Mouse (Mus musculus) kidney, postnatal 36 days (tissue): Measurements from ENCODE around the gene Cers6.

ENCODE experiments used
- DNase-seq, 2 experiments: peaks; one replicate each; pipeline ENCODE4 v3.0.0; 2021 to 2022; ENCODE audit warnings: mixed read lengths in 2 of 2

The Cers6 gene

DNA sequence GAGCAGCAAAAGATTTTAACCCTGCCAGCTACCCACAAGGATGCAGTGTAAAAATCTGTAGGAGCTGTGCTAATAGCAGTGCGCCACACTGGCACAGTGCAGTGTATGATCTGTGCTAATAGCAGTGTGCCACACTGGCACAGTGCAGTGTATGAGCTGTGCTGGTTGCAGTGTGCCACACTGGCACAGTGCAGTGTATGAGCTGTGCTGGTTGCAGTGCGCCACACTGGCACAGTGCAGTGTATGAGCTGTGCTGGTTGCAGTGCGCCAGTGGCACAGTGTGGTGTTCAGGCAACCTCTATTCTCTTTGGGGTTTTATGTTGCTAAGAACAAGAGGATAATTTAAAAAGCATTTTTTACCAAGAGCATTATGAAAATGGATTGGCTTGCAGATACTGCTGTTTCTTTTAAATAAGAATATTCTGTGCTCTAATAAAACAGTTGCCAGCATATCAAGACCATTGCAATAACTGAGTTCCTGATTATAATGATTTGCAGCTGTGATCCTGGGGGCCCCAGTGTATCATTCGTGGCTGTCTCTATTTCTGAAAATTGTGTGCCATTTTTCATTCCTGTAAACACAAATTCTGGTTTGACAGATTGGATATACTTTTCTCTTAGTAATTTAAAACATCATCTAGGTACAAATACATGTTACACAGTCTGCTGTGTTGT, 159.5 kb downstream of the Cers6 start:
- DNase-seq: no peak

DNA sequence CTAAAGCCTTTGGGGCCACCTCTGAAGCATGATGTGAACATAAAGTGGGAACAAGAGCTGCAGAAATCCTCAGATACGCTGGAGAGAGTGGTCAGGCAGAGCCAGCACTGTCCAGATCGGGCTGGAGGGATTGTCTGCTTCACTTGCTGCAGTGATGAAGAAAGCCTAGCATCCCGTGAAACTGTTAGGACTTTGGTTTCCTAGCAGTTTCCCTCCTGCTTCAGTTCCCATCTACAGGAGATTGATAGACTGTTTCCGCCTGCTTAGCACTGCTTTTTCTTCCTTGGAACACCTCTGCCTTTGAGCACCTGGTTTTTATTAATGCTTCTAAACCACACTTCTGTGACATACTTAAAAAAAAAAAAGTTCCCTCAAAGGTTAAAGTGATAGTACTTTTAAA, 160.3 kb downstream of the Cers6 start:
- DNase-seq: peak; percentile 12 to 22

DNA sequence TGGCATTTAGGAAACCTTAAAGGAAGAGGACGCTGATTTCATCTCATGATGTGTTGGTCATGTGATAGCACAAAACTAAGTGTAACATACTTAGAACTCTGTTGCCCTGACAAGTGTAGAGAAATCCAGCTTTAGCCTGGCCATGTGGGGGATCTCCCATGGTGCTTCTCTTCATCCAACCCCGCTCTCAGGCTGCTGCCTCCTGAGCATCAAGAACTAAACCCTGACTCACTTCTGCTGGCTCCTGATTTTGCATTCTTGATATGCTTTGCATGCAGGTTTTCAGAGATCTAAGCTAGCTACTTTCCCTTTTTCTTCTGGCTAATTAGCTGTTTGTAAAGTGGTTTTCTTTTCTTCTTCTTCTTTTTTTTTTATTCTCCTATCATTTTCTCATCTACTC, 163.6 kb downstream of the Cers6 start:
- no peak for DNase-seq

DNA sequence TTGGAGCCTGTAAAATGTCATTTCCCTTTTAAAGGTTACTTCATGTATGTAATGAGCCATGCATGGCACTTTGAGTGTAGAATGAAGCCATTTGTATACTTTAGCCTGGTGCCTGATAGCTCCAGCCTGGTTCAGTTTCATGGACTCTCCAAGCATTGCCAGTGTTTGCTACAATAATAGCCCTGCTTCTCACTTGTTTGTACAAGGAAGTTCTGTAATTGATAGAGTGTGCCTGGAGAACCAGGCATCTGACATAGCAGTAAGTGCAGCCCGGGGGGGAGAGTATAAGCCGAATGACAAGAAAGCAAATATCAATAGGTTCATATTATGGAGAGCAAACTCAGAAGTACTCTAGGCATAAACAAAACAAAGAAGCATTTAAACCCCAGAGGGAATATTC, 171.3 kb downstream of the Cers6 start:
- no peak for DNase-seq

DNA sequence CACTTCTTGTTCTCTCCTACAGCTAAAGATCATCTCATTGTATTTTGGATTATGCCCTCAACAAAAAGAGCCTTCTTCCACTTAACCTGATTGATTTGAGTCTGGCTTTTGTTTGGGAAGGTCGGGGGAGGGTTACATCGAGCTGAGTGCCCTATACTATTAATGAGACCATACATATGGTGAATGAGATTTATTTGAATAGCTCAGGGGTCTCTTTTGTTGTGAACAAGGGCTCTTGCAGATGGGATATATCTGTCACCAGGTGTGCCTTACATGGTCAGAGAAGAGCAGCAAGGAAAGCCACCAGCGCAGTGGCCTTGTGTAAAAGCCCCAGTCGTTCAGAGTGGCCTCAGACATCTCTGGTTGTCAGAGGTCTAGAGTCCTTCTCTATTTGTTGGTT, 174.2 kb downstream of the Cers6 start:
- DNase-seq: no peak

DNA sequence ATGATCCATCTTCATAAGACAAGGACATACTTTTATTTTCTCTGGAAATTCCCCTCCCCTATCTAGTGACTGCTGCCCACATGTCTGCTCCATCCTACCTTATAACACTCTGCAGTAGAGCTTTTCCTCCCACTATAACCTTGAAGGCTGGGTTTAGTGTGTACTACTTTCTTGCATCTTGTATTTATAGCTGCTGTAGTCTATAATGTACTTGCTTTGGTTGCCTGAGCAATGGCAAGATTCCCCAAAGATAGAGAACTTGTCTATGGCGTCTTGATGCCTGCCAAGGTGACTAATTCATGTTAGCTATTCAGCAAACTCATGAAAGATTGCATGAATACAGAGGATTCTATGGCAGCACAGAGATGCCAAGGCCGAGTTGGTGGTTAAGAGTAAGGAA, 176.1 kb downstream of the Cers6 start:
- DNase-seq: no peak

DNA sequence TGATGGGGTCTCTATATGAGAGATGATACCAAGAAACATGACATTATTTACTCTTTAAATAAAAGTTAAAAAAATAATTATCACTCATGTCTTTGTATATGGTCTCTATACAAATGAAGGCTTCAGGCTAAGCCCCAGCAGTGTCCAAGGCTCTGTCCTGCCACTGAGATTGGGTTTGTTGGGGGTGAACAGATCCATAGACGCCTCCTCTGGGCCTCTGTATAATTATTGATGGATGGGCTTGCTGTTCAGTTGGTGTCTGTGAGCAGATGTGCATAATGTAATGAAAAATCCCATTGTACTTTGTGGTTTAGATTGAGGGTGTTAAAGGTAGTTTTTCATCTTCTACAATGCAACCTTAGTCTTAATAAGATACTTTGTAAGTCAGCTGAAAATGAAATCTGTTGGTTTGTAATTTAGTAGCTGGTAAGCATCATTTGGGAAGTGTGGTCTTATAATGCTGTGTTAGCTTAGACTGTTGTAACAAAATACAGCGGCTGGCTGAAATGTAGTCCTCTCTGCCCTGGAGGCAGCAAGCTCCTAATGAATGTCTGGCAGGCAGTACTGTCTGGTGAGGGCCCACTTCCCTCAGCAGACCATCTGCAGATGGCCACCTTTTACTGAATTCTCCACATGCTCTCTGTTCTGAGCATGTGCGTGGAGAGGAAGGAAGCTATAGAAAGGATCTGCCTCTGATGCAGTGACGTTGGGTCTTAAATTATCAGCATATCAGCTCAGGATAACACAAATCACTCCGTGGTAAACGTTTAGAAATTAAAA, 181.3 kb downstream of the Cers6 start:
- no peak for DNase-seq

DNA sequence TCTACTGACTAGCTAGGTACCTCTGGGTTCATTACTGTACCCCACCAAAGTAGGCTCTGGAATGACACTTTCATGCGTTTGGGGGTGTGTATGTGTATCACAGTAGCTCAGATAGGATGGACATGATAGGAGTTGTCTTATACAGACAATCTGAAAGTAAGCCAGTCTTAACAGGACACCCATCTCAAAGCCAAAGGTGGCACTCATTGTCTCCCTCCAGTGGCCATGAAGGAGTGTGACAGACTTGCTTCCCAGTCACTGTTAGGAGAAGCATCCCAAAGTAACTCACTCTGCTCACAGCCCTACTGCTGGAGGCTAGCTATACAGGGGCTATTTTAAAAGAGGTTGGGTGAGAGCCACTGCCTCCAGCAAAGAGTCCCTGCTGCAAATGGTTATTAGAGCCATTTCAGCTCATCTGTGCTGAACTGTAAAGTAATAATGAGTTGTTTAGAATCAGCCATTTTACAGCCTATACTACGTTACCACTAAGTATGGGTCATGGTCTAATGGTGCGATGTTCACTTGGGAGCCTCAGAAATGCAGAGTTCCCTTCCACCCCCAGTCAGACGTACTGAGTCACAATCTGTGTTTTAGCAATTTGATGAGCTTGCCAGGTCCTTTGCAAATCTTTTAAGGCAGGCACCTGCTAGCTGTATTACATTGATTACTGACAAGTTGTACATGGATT, 182.3 kb downstream of the Cers6 start:
- DNase-seq: peak; percentile 54 to 63

DNA sequence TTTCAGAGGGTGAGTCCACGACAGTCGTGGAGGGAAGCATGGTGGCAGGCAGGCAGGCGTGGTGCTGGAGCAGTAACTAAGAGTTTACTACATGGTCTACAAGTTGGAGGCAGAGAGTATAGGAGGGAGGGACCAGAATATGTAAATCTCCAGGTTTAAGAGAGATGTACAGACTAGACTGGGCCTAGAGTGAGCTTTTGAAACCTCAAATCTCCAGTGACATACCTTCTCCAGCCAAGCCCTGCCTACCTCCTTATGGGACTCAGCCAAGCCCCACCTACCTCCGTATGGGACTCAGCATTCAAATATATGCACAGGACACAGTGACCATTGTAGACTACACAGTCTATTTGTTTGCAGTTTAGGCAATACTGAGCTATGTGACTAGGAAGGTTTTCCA, 184.7 kb downstream of the Cers6 start:
- DNase-seq: no peak

DNA sequence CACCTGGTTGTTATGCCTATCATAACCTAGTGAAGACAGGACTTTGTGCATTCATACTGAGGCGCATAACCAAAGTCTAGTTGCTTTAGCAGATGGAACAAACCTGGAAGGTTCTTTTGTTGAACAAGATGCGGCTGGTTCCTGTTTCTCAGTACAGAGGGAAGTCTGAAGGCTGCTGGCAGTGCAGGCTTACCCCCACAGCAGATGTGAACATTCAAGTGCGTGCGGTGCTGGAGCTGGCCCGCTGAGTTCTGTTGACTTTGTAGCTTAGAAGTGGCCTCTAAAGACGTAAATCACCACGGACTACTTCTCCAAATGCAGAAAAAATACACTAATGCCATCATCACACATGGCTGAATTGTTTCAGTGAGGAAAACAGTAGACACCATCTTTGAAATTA, 186.1 kb downstream of the Cers6 start:
- no peak for DNase-seq

DNA sequence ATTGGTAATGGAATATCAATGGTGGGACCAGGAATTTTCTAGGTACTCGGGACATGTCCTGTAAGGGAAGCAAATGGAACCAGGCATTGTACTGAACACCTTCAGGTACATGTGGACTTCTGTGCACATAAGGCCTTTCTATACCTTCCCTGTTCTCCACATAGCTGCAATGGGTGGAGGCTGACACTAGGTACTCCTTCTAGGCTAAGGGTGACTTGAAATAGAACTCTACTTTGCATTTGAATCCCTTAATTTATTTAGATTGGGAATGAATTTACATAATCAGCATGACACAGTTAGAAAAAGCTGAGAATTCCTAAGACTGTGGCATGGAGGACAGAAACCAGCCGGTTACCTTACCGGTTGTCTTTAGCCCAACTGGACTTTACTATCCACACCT, 186.6 kb downstream of the Cers6 start:
- no peak for DNase-seq

DNA sequence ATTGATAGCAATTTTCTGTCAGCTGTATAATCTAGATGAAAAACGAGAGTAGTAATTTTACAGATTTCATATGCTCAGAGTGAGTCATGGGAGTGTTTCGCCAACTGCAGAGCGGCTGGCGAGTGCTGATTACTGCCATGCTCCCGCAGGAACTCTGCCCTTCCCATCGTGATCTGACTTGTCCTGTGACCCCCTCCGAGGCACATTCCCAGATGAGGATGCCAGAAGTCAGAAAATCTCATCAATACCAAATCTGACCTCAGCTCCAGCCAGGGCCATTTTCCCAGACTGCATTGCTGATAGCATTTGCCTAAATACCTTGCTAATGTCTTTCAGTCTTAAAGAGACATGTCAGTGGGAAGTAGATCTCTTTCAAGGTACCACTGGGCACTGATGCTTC, 187.9 kb downstream of the Cers6 start:
- DNase-seq: no peak

DNA sequence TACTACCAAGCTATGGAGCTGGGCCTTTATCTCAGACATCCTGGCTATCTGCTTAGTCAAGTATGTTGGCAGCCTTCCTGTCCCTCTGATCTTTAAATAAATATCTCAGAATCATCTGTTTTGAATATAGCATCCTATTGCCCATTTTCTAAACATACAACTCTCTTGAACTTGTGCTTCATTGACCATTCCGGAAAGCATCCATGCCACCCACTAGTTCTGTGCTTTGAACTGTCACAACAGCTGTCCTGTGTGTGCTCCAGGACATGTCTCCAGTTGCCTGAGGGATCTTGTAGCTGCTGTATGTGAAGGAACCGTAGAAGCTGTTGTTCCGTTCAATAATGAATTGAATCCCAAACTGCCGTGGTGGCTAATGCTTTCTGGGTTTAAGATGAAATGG, 188.9 kb downstream of the Cers6 start:
- no peak for DNase-seq

DNA sequence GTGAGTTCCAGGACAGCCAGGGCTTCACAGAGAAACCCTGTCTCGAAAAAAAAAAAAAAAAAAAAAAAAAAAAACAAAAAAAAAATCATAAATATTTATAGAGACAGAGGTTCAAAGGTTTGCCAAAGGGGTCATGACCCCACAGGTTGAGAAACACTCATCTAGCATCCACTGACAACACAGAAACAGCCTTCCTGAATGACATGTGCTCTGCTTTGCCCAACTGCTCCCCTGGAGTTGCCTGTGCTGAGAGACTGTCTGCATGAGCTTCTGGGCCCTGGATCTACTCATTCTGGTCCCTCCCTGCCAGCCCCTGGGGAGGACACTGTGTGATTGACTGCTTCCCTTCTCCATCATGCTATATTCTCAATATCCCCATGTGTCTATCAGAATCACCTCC, 190.4 kb downstream of the Cers6 start:
- peak in 1 of 2 experiments; percentile 17 for DNase-seq

DNA sequence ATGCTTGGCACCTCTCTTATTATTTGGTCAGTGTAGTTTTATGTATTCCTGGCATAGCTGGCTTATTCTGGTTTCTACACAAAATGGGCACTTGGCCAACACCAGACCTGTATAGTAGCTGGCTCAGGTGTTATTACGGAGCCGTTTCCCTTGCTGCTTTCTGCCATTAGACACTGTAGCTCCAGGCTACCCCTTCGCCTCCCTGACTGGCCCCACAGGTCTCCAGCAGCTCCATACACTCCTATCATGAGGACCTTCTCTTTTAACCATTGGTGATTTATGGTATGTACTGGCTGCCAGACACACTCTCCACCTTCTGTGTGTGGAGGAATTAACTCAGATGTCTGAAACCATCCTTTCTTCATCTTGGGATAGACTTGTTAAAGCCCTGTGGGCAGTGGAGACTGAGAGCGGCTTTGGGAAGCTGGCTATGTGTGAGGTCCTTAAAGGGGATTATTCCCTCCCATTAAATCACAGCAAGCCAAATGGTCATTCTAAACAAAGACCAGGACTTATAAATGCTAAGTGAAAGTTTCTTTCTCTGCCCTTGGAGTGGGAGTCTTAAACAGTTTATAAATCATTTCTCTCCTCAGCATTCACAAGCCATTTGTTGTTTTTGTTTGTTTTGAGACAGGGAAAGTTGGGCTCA, 192.1 kb downstream of the Cers6 start:
- peak; percentile 38 to 44 for DNase-seq

DNA sequence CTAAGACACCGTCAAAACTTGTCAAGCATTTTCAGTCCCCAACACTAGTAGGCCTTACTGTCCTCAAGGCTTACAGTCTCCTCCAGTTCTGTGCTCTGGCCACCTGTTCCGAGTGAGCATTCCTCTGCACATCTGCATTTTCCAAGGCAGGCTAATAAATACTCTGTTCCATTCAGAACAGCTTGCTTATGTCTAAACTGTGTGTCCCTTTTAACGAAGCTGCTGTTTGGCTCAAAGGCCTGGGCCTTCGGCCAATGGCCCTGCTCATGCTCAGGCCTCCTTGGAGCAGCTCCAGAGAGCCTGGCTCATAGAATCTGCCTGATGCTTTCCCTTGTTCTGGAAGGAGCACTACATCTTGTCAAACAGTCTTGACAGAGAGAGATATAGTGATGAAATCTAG, 193.0 kb downstream of the Cers6 start:
- peak; percentile 86 to 87 for DNase-seq

DNA sequence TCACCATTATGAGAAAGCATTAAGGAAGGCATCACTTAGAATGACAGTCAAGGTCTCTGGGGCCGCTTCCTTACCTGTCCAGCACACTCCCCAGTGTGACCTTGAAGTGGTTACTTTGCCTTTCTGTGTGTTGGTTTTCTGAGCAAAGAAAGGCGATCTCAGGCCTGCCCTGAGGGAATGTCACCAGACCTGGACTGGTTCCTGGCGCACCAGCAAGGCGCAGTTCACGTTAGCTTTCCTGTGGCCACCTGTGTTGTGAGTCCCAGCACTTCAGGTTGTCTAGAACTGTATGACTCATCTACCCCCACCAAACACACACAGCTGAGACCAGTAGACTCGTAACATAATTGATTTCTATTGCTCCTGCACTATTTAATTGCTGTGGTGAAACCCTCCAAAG, 193.9 kb downstream of the Cers6 start:
- DNase-seq: no peak

DNA sequence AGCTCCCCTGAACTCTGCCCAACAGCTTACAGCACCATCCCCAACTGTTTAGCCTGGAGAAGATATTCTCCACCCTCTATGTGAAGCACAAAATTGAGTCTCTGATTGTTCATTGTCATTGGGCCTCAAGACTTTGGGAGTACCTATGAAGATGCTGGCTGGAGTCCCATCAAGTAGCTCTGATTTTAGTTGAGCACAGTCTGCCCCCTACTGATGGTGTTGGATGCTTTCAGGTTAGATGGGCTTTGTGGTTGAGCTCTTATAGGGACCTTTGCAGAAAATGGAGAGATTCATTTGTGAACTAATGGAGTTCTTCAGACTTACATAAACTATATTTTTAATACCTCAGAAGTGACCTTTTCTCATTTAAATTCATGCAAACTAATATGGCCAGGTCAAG, 200.1 kb downstream of the Cers6 start:
- peak; percentile 35 to 36 for DNase-seq

DNA sequence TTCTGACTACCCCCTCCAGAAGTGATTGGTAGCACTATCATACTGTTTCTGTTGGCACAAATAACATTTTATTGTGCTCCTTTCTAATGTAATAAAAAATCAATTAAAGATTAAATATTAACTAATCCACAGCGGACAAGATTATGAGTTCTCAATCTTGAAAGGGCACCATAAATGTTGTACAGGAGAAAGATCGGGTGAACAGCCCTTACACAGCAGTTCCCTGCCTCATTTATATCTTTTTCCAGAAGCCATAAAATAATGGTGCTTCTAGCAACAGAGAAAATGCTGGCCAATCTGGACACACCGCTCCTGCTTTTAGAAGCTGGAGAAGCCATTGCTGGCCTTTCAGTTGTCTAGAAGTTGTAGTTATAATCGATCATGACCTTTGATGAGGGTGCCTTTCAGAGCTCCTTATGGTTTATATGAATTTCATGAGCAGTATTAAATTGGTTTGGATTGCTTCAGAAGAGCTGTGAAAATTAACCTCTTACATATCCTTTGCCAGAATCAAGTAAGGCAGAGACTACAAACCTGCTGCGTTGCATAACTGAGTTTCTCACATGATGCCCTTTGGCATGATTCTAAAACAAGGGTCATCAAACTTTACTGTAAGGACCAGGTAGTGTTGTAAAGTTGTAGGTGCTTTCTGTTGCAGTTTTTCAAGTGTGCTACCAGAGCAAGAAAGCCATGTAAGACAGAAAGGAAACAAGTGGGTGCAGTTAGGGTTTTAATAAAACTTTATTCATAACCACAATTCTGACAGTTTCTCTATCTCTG, 200.9 kb downstream of the Cers6 start:
- peak in 1 of 2 experiments; percentile 60 for DNase-seq

DNA sequence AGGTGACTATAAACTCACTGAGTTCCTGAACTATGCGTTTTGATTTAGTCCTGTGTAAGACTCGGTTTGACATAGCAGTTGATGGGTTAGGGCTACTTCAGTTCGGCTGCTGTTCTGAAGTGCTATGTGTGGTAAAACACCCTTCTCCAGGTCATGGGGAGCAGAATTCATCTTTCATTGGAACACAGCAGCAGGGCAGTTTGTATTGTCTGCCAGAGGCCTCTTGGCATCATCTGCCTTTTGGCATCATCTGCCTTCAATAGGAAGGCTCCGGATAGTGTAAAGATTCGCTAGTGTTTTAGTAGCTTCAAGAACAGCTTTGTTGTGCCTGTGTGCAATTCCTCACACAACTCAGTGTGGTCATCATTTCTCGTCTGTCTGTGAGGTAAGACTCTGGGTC, 203.5 kb downstream of the Cers6 start:
- DNase-seq: no peak

DNA sequence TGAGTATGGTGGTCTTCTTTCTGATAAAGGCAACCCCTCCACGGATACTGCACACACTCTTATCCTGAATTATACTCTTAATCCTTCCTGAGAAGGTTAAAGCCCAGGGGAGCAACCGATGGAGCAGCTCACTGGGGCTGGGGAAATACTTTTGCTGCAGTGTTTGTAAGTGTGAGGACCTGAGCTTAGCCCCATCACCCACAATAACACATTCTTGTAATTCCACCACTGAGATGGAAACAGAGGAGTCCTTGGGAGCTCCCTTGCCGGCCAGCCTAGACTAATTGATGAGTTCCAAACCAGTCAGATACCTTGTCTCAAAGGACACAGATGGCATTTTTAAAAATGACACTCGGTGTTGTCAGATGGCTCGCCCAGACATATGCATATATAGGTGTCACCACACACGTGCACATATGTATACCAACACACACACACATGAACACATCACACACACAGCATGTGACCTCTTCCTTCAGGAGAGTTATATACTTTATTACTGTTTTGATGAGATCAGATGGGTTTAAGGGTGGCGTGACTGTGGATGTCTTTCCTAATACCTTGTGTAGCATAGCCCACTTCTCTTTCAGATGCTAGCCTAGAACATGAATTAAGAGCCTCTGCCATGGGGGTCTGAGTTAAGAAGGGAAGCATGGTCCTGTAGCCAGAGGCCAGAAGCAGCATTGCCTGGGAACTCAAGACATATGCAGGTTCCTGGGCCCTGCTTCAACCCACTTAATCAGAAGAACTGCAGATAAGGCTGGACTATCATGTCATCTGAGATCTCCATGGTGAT, 210.4 kb downstream of the Cers6 start:
- no peak for DNase-seq

DNA sequence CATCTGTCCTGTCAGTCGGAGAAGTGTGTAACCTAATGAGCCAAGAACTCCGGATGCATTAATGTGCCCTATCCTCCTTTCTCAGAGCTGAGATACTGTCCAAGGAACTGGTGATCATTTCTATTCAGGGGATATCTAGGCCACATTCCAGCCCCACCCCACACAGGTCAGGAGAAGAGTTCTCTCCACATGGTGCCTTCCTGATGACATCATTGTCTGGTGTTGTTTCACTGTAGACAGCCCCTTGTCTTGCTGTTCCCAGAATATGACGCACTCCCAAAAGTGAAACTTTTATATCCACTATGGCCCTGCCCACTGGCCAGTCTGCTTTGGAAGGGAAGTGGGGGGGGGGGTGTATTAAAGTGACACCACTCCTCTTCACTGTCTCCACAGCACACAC, 215.9 kb downstream of the Cers6 start:
- peak; percentile 22 to 36 for DNase-seq
